25 mouse cellular contexts compared by ENCODE assay signal in genomic region chr15:93852126-93852525, GRCm38 (mm10).
"Had no signal": no experiment of that assay in that cellular context is flagged by ENCODE, and none has a peak within 500 bp of the region (broad histone marks: within the 10 kb centered on the region; RNA-seq: fewer than 3 reads in every experiment).

No protein-coding gene starts in this region.

- H3K27ac ChIP-seq: heart, embryonic 10.5 days; hindbrain, embryonic 12.5 days; hindbrain, embryonic 14.5 days; layer of hippocampus, adult 2 months; limb, embryonic 10.5 days; limb, embryonic 12.5 days; liver, embryonic 13.5 days; liver, embryonic 15.5 days had no signal

- H3K4me1 ChIP-seq: hindbrain, embryonic 12.5 days; liver, embryonic 13.5 days; liver, embryonic 15.5 days had no signal

- H3K9ac ChIP-seq: forebrain, postnatal 0 days; heart, embryonic 12.5 days; hindbrain, embryonic 12.5 days; hindbrain, embryonic 14.5 days; limb, embryonic 12.5 days; liver, embryonic 13.5 days; liver, embryonic 15.5 days had no signal

- H3K9me3 ChIP-seq: heart, embryonic 10.5 days; hindbrain, embryonic 12.5 days; limb, embryonic 10.5 days; limb, embryonic 12.5 days; liver, embryonic 13.5 days; liver, embryonic 15.5 days had no signal

- H3K4me3 ChIP-seq: heart, embryonic 10.5 days; heart, embryonic 12.5 days; hindbrain, embryonic 12.5 days; layer of hippocampus, adult 2 months; limb, embryonic 10.5 days; limb, embryonic 12.5 days; liver, embryonic 13.5 days; liver, embryonic 15.5 days had no signal

- H3K4me2 ChIP-seq: heart, embryonic 12.5 days; hindbrain, embryonic 12.5 days; hindbrain, embryonic 14.5 days; limb, embryonic 12.5 days; liver, embryonic 11.5 days; liver, embryonic 13.5 days; liver, embryonic 15.5 days had no signal

- H3K36me3 ChIP-seq: heart, embryonic 10.5 days; heart, embryonic 12.5 days; hindbrain, embryonic 12.5 days; limb, embryonic 10.5 days; limb, embryonic 12.5 days; liver, embryonic 13.5 days; liver, embryonic 15.5 days had no signal

- ATAC-seq: forebrain, postnatal 0 days; hindbrain, embryonic 16.5 days; inflammation-experienced regulatory T-cells, adult 6 months; intestine, embryonic 16.5 days had no signal

- H3K27me3 ChIP-seq: heart, embryonic 12.5 days; hindbrain, embryonic 12.5 days; limb, embryonic 12.5 days; liver, embryonic 13.5 days; liver, embryonic 15.5 days had no signal

- DNase-seq: forebrain, postnatal 0 days; gastrocnemius, postnatal 14 days; gastrocnemius, postnatal 36 days; heart, adult 18-20 months; heart, postnatal 10 days; heart, postnatal 36 days; kidney, adult 18-20 months; kidney, adult 8-10 months; kidney, postnatal 10 days; kidney, postnatal 25 days; kidney, postnatal 4 days; liver; liver, embryonic 13.5 days had no signal
